Mouse (Mus musculus): ENCODE results near the gene Suclg2.

Suclg2 gene

GRCm38 (mm10) chr6:95718031-95718968, at the start of gene Suclg2:
TSS of gene Suclg2 (minus strand) at chr6:95718800.
- DNase-seq (ENCODE audit: low spot score in 2 of 2): peak; percentile 55 to 77

GRCm38 (mm10) chr6:95766566-95766965, 48.0 kb upstream of the Suclg2 start:
- DNase-seq (ENCODE audit: low spot score in 2 of 2): no peak

- no peak for DNase-seq (ENCODE audit: low spot score in 2 of 2)
Observed at GRCm38 (mm10) chr6:95759558-95760172, 41.1 kb upstream of the Suclg2 start.

- no peak for DNase-seq (ENCODE audit: low spot score in 2 of 2)
Observed at GRCm38 (mm10) chr6:95742378-95742777, 23.8 kb upstream of the Suclg2 start.

GRCm38 (mm10) chr6:95731570-95732367, 13.2 kb upstream of the Suclg2 start:
- DNase-seq (ENCODE audit: low spot score in 2 of 2): no peak

GRCm38 (mm10) chr6:95729399-95729798, 10.8 kb upstream of the Suclg2 start:
- no peak for DNase-seq (ENCODE audit: low spot score in 2 of 2)

- DNase-seq (ENCODE audit: low spot score in 2 of 2): no peak
Observed at GRCm38 (mm10) chr6:95725281-95725680, 6.7 kb upstream of the Suclg2 start.

GRCm38 (mm10) chr6:95723361-95723760, 4.8 kb upstream of the Suclg2 start:
- no peak for DNase-seq (ENCODE audit: low spot score in 2 of 2)

- DNase-seq (ENCODE audit: low spot score in 2 of 2): no peak
Observed at GRCm38 (mm10) chr6:95719791-95720190, 1.2 kb upstream of the Suclg2 start.

GRCm38 (mm10) chr6:95718969-95719333, 351 bp upstream of the Suclg2 start:
- DNase-seq (ENCODE audit: low spot score in 2 of 2): peak in 1 of 2 experiments; percentile 6

- no peak for DNase-seq (ENCODE audit: low spot score in 2 of 2)
Observed at GRCm38 (mm10) chr6:95717071-95717470, 1.5 kb downstream of the Suclg2 start.

GRCm38 (mm10) chr6:95716476-95716875, 2.1 kb downstream of the Suclg2 start:
- DNase-seq (ENCODE audit: low spot score in 2 of 2): no peak

GRCm38 (mm10) chr6:95713245-95713644, 5.4 kb downstream of the Suclg2 start:
- no peak for DNase-seq (ENCODE audit: low spot score in 2 of 2)

GRCm38 (mm10) chr6:95712081-95712480, 6.5 kb downstream of the Suclg2 start:
- no peak for DNase-seq (ENCODE audit: low spot score in 2 of 2)

GRCm38 (mm10) chr6:95711671-95712070, 6.9 kb downstream of the Suclg2 start:
- no peak for DNase-seq (ENCODE audit: low spot score in 2 of 2)

GRCm38 (mm10) chr6:95710886-95711285, 7.7 kb downstream of the Suclg2 start:
- DNase-seq (ENCODE audit: low spot score in 2 of 2): no peak

GRCm38 (mm10) chr6:95709531-95709930, 9.1 kb downstream of the Suclg2 start:
- DNase-seq (ENCODE audit: low spot score in 2 of 2): no peak

GRCm38 (mm10) chr6:95709106-95709505, 9.5 kb downstream of the Suclg2 start:
- DNase-seq (ENCODE audit: low spot score in 2 of 2): no peak

GRCm38 (mm10) chr6:95704626-95705025, 14.0 kb downstream of the Suclg2 start:
- no peak for DNase-seq (ENCODE audit: low spot score in 2 of 2)

GRCm38 (mm10) chr6:95702200-95702599, 16.4 kb downstream of the Suclg2 start:
- DNase-seq (ENCODE audit: low spot score in 2 of 2): no peak

GRCm38 (mm10) chr6:95701786-95702185, 16.8 kb downstream of the Suclg2 start:
- DNase-seq (ENCODE audit: low spot score in 2 of 2): no peak

GRCm38 (mm10) chr6:95700981-95701610, 17.5 kb downstream of the Suclg2 start:
- DNase-seq (ENCODE audit: low spot score in 2 of 2): no peak

All from cerebellum, postnatal 4 days (tissue).